Mouse (Mus musculus) midbrain, embryonic 11.5 days (tissue): ENCODE measurements around the gene Runx1. TPM values are rescaled to one million over a fixed set of nuclear protein-coding genes. Genes with fewer than 3 reads are reported as not detected.

Experiments
- ATAC-seq: fragments of 200-750 bp; cut with Nextera tagmentation; 2 replicates; pipeline ENCODE4 v1.8.0; 2017; ENCODE audit warnings: moderate TSS enrichment, moderate library complexity; ENCODE audit not compliant: low FRiP score
- DNase-seq: peaks from one replicate; pipeline ENCODE4 v3.0.0; 2015; ENCODE audit warnings: low spot score; ENCODE audit errors: missing footprints
- H3K27ac ChIP-seq: fragments of 300-500 bp; sonication (generic); 2 replicates; pipeline ENCODE4 v1.5.1; 2014; ENCODE audit warnings: low read depth, low read length
- H3K27me3 ChIP-seq: fragments of 300-500 bp; sonication (generic); 2 replicates; pipeline ENCODE4 v1.6.1; 2014; ENCODE audit warnings: mild to moderate bottlenecking, low read length, moderate library complexity, mixed read lengths; ENCODE audit not compliant: control insufficient read depth, insufficient read depth
- H3K36me3 ChIP-seq: fragments of 300-500 bp; sonication (generic); 2 replicates; pipeline ENCODE4 v1.6.1; 2014; ENCODE audit warnings: mild to moderate bottlenecking, low read length, moderate library complexity, mixed read lengths; ENCODE audit not compliant: control insufficient read depth, insufficient read depth
- H3K4me1 ChIP-seq: fragments of 300-500 bp; sonication (generic); 2 replicates; pipeline ENCODE4 v1.6.1; 2014; ENCODE audit warnings: low read length; ENCODE audit not compliant: control insufficient read depth, insufficient read depth
- H3K4me2 ChIP-seq: fragments of 300-500 bp; sonication (generic); 2 replicates; pipeline ENCODE4 v1.6.1; 2014; ENCODE audit warnings: mild to moderate bottlenecking, moderate library complexity
- H3K4me3 ChIP-seq: fragments of 300-500 bp; sonication (generic); 2 replicates; pipeline ENCODE4 v1.5.1; 2014; ENCODE audit warnings: low read depth, low read length
- H3K9ac ChIP-seq: fragments of 300-500 bp; sonication (generic); 2 replicates; pipeline ENCODE4 v1.6.1; 2014; ENCODE audit warnings: low read length
- H3K9me3 ChIP-seq: fragments of 300-500 bp; sonication (generic); 2 replicates; pipeline ENCODE4 v1.6.1; 2016; ENCODE audit warnings: low read length; ENCODE audit not compliant: control insufficient read depth
- WGBS: fragments of 180-500 bp; shearing (Covaris S2); extraction: QIAGEN DNeasy Blood & Tissue Kit; methylation state at CpG from one replicate; pipeline ENCODE4 v1.1.7; 2014; 5-methylcytosine and 5-hydroxymethylcytosine counted together
- polyA plus RNA-seq: library from polyadenylated mRNA; unstranded; fragments of >200 nt; fragmentation: Nextera tagmentation; extraction: Ambion mirVana; gene quantifications from 2 replicates; pipeline ENCODE4 v1.2.1, GENCODE M21; 2014

Runx1 gene
- polyA plus RNA-seq, 1 experiment from 2014 or later: 0.93 TPM

DNA sequence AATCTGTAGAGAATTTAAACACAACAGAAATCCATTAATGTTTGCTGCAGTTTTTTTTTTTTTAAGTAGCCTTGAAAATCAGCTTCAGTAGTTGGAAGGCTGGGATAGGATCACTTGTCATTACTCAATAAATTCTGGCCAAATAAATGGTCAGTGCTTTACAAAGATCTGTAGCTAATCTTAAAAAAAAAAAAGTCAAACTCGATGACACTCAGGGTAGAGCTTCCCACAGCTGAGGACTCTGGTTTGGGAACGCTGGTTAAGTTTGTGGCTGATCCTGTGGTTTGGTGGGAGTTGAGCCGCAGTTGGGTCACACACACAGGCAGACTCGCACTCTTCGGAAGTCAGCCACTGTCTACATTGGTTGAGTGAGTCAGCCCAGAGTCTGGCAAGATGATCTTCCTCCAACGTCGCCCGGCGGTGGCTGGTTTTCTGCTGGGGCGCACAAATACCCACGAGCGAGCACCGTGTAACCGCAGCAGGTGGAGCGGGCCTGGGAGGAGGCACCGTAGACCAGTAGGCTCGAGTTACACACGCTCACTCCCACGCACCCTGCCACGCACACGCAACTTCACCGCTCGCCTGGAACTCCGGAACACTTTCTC lies 129.4 kb downstream of the Runx1 start:
- H3K4me2 ChIP-seq: peak overlapping the region; percentile 98
- no peak overlapping the region for H3K9ac ChIP-seq
- H3K4me3 ChIP-seq: peak overlapping the region; percentile 50
- DNase-seq (peak; percentile 95), ATAC-seq (no peak)
- no peaks in the 10 kb centered on the region for H3K9me3 ChIP-seq
- 2% methylated on average over 24 of the region's 24 CpGs for WGBS
- H3K4me1 ChIP-seq: peaks cover 20% of the 10 kb centered on the region
- H3K27ac ChIP-seq: no peak overlapping the region
- H3K27me3 ChIP-seq: peaks cover 90% of the 10 kb centered on the region
- H3K36me3 ChIP-seq: no peaks in the 10 kb centered on the region

GRCm38 (mm10) chr16:92695981-92696380 lies 130.0 kb downstream of the Runx1 start:
- Histone ChIP-seq H3K9ac (no peak overlapping the region), H3K27me3 (peaks cover 90% of the 10 kb centered on the region), H3K4me3 (peak overlapping the region; percentile 18; the same call in 1 of the 2 replicates), H3K4me1 (peaks cover 20% of the 10 kb centered on the region), H3K36me3 (no peaks in the 10 kb centered on the region), H3K27ac (no peak overlapping the region), H3K4me2 (peak overlapping the region; percentile 35), H3K9me3 (no peaks in the 10 kb centered on the region)
- ATAC-seq: no peak
- DNase-seq: peak; percentile 94
- 11% methylated on average over 12 of the region's 12 CpGs for WGBS

DNA sequence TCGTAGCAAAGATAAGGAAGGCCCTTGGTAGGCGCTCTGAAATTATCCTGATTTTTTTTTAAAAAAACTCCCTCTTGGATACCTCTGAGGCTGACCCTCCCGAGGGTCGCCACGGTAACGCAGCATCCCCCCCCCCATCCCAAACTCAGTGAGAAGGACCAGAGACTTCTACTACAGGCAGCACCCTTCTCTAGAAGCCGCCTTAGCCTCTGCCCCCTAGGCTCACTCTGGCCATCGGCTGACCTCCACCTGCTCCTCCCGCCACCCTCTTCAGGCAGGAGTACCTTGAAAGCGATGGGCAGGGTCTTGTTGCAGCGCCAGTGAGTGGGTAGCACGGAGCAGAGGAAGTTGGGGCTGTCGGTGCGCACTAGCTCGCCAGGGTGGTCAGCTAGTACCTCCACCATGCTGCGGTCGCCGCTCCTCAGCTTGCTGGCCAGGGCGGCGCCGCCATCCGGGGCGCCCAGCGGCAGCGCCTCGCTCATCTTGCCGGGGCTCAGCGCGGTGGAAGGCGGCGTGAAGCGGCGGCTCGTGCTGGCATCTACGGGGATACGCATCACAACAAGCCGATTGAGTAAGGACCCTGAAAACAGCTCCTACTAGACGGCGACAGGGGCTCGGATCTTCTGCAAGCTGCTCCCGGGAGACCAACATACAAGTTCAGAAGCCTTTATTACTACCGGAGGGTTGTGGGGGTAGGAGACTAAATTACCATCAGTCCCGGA lies 130.6 kb downstream of the Runx1 start:
- 1% methylated on average over 43 of the region's 43 CpGs for WGBS
- 0 out of 2 replicates have a peak overlapping the region, but pooled peaks have one; percentile 24 for H3K9ac ChIP-seq

DNA sequence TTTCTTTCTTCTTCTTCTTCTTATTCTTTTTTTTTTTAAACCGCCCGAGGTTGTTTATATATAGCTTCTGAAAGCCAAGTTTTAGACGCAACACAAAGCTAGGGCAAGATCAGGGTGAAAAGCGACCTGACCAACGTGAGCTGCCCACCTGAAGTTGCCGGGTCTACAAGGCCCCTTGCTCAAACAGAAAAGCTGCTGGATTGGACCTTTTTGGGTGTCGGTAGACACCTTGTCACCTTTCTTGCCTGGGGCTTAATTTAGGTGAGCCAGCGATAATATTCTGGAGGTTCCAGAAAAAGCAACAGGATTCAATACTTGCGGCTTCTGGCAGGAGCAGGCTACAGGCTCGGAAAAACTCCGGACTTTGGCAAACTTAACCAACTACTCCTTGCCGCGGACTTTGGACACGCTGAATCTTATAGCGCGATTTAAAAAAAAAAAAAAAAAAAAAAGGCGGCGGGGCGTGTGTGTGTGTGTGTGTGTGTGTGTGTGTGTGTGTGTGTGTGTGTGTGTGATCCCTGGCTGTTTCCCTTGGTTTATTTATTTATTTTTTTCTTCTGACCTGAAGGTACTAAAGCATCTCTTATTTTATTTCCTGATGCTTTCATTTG lies 131.3 kb downstream of the Runx1 start:
- no peak overlapping the region for H3K9ac ChIP-seq
- H3K4me2 ChIP-seq: peak overlapping the region; percentile 35; the same call in 1 of the 2 replicates
- DNase-seq (peak; percentile 92), ATAC-seq (no peak)
- H3K36me3 ChIP-seq: no peaks in the 10 kb centered on the region
- WGBS: 1% methylated on average over 16 of the region's 19 CpGs
- no peaks in the 10 kb centered on the region for H3K9me3 ChIP-seq
- H3K4me1 ChIP-seq: peaks cover 18% of the 10 kb centered on the region
- peaks cover 76% of the 10 kb centered on the region for H3K27me3 ChIP-seq
- H3K27ac ChIP-seq: no peak overlapping the region
- H3K4me3 ChIP-seq: no peak overlapping the region

More for the DNA sequence above, 130.6 kb downstream of the Runx1 start:
- no peak overlapping the region for H3K27ac ChIP-seq
- H3K36me3 ChIP-seq: no peaks in the 10 kb centered on the region
- DNase-seq: peak; percentile 95
- no peaks in the 10 kb centered on the region for H3K9me3 ChIP-seq
- H3K27me3 ChIP-seq: peaks cover 84% of the 10 kb centered on the region
- peak overlapping the region; percentile 35 for H3K4me2 ChIP-seq
- ATAC-seq: 0 out of 2 replicates have a peak, but pooled peaks have one; percentile 8
- peaks cover 20% of the 10 kb centered on the region for H3K4me1 ChIP-seq
- H3K4me3 ChIP-seq: peak overlapping the region; percentile 18

GRCm38 (mm10) chr16:92690759-92691158 lies 135.2 kb downstream of the Runx1 start:
- ATAC-seq: no peak
- H3K9ac ChIP-seq: no peak overlapping the region
- 77% methylated on average over 7 of the region's 7 CpGs for WGBS

GRCm38 (mm10) chr16:92688941-92689340 lies 137.0 kb downstream of the Runx1 start:
- H3K4me1 ChIP-seq: 0 out of 2 replicates have a peak, but pooled peaks cover 2% of the 10 kb centered on the region
- no peaks in the 10 kb centered on the region for H3K9me3 ChIP-seq
- no peaks in the 10 kb centered on the region for H3K36me3 ChIP-seq
- no peak overlapping the region for H3K4me2 ChIP-seq
- WGBS: 96% methylated on average over 21 of the region's 21 CpGs
- H3K4me3 ChIP-seq: no peak overlapping the region
- peaks cover 23% of the 10 kb centered on the region for H3K27me3 ChIP-seq
- DNase-seq (peak; percentile 2), ATAC-seq (no peak)
- H3K27ac ChIP-seq: no peak overlapping the region
- no peak overlapping the region for H3K9ac ChIP-seq

More at GRCm38 (mm10) chr16:92690759-92691158, 135.2 kb downstream of the Runx1 start:
- no peak overlapping the region for H3K4me2 ChIP-seq
- no peak overlapping the region for H3K27ac ChIP-seq
- no peak overlapping the region for H3K4me3 ChIP-seq
- peaks cover 6% of the 10 kb centered on the region; the same call in 1 of the 2 replicates for H3K4me1 ChIP-seq
- H3K27me3 ChIP-seq: peaks cover 40% of the 10 kb centered on the region
- no peaks in the 10 kb centered on the region for H3K36me3 ChIP-seq
- DNase-seq: no peak
- H3K9me3 ChIP-seq: no peaks in the 10 kb centered on the region

- 88% methylated on average over 10 of the region's 10 CpGs for WGBS
- H3K9me3 ChIP-seq: no peaks in the 10 kb centered on the region
- H3K4me3 ChIP-seq: no peak overlapping the region
- no peak overlapping the region for H3K4me2 ChIP-seq
- 0 out of 2 replicates have a peak, but pooled peaks cover 2% of the 10 kb centered on the region for H3K4me1 ChIP-seq
- ATAC-seq (no peak), DNase-seq (no peak)
- no peak overlapping the region for H3K27ac ChIP-seq
- H3K27me3 ChIP-seq: peaks cover 5% of the 10 kb centered on the region
- H3K9ac ChIP-seq: no peak overlapping the region
- H3K36me3 ChIP-seq: no peaks in the 10 kb centered on the region
Measured at GRCm38 (mm10) chr16:92686978-92687377, 139.0 kb downstream of the Runx1 start.

- Histone ChIP-seq H3K4me1 (0 out of 2 replicates have a peak, but pooled peaks cover 2% of the 10 kb centered on the region), H3K9me3 (no peaks in the 10 kb centered on the region), H3K9ac (no peak overlapping the region), H3K27ac (no peak overlapping the region), H3K36me3 (no peaks in the 10 kb centered on the region), H3K4me2 (no peak overlapping the region), H3K27me3 (no peaks in the 10 kb centered on the region), H3K4me3 (no peak overlapping the region)
- DNase-seq (peak; percentile 73), ATAC-seq (no peak)
- 31% methylated on average over 6 of the region's 6 CpGs for WGBS
Measured at GRCm38 (mm10) chr16:92685766-92686315, 140.1 kb downstream of the Runx1 start.
